Mouse (Mus musculus) gastrocnemius, adult 18-20 months (tissue): ENCODE results near the gene Lyrm1. TPM values are rescaled to one million over a fixed set of nuclear protein-coding genes. Genes with fewer than 3 reads are reported as not detected.

Experiments used
- DNase-seq: peaks from one replicate; pipeline ENCODE4 v3.0.0; 2021; ENCODE audit warnings: low spot score
- long read RNA-seq, 2 experiments: library from polyadenylated mRNA; stranded (forward); transcript quantifications; one replicate each; pipeline ENCODE4 v2.0.0; 2021
- total RNA-seq, 2 experiments: library from RNA; stranded (reverse); gene quantifications; 2 replicates each; pipeline ENCODE4 v1.2.3; 2021

Lyrm1 gene
- 10 to 100 TPM; 11.3 to 12.5 TPM for total RNA-seq
- long read RNA-seq, experiment 1, partial matches to known transcripts = 0 of 5 reads
- long read RNA-seq, experiment 1, other reads (novel, unspliced or antisense) = 0 of 5 reads
- long read RNA-seq, experiment 2, partial matches to known transcripts = 1 of 9 reads
- long read RNA-seq, experiment 2, other reads (novel, unspliced or antisense) = 1 of 9 reads

DNA sequence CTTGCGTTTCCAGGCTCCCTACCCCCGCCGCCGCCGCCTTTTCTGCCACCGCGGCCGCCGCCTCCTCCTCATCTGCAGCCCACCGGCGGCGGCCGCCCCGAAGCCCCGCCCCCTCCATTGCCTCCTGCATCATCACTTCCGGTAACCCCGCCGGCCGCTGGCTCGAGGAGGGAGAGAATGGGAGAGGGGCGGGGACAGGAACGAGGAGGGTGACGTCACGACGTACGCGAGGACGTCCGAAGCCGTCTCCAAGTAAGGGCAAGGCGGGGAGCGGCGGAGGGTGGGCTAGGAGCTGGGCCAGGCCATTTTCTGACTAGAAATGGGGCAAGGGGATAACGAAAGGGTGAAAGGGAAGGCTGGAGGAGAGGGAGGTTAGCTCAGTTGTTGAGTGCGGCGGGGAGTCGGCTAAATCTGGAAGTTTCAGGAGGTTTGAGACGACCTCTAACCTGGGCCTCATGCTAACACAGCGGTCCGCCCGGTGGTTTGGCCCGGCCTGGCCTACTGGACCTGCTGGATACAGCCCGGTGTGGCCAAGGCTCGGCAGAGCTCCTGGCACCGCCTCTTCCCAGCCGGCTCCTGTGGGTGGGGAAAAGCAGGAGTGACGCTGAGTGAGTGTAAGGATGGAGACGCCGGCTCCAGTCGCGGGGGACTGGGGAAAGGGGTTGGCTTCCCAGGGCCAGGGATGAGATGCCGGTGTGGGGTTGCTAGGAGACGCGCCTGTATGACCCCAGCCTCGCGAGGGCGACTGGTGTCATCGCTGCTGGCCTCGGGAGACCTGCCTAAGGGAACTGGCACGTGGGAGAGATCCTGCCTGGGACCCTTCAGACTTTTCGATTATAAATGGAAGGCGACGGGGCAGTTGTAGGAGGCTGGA is at the start of gene Lyrm1, which contains the start of gene Dcun1d3:
TSS of gene Lyrm1 (plus strand) at position 223 of the 874 bp plus-strand sequence.
TSS of gene Dcun1d3 (minus strand) at position 660 of the 874 bp plus-strand sequence.
- peak; percentile 98 for DNase-seq

DNA sequence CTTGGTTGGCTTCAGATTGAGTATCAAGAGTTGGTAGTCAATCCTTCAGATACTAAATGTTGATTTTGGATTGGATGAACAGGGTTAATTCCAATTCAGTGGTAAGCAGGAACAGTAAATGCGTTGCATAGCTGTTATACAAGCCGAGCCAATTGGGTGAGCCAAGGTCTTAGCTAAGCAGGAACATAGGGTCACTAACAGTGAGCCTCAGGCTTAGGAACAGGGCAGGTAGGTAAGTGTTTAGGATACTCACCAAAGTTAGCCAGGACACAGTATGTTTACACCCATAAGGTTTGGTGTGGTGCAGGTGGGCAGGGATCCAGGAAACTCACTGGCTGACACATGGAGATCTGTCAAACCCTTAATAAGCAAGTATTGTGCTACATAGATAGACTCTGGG is 48.3 kb upstream of the Lyrm1 start:
- DNase-seq = no peak

DNA sequence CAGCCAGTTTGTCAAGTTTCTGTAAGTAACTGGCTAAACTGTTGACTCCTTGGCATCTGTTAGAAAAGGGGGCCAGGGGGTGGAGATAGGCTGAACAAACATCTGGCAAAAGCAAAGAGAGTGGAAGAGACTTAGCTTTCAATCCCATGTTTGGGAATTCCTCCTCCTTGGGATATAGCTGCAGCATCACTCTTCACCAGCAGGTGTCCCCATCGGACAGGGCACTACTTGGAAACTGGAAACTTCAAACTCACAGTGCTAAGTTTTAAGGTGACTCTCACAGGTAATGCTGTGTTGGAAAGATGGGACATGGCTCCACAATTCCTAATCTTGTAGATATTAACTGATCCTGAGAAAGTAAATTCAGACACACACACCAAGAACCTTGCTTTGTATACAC is 46.6 kb upstream of the Lyrm1 start:
- DNase-seq = peak; percentile 78

DNA sequence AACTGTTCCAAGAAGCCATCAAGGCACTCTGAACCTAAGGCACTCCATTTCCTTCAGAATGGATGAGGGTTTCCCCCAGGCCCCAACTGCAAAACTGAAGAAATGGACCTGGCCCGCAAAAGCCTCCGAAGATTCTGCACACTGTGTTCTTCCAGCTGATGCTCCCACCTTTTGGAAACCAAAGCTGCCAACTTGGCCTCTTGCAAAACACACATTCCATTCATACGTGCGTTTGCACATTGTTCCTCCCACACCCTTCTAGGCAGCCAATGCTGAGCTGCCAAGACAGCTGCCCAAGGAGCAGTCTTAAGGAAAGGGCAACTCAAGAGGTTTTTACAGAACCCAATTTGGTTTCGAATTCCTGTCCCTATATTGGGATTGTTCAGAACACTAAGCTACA is 44.9 kb upstream of the Lyrm1 start:
- DNase-seq = peak; percentile 79

DNA sequence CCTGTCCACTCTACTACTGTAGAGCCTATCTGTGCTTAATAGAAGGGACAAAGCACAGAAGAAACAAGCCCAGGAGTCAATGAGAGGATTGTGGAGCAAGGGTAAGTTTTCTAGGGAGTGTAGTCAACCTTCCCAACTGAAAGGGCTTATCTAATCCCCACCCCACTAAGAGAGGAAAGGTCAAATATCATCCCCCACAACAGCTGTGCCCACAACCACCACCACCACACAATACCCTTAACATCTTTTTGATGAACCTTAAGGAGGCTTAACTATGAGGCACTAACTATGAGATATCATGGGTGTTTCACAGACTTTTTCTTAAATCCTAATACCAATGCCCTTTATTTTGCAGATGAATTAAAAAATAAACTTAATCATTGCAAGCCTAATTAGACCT is 43.2 kb upstream of the Lyrm1 start:
- DNase-seq = no peak

DNA sequence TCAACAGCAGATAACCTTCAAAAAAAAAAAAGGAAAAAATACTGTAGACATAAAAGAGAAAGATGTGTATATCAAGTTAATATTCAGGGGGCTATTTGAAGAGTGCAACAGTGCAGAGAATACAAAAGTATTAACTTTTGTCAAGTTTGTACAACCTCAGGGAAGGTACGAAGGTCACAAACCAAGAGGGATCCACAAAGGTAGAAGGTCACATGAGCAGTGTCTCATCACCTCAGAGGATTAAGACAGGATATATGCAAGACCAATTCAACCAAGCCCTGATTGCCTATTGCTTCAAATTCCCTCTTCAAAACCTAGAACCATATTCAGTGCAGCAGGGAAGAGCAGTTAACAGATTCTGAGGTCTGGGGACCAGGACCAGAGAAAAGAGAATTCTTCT is 42.5 kb upstream of the Lyrm1 start:
- no peak for DNase-seq

DNA sequence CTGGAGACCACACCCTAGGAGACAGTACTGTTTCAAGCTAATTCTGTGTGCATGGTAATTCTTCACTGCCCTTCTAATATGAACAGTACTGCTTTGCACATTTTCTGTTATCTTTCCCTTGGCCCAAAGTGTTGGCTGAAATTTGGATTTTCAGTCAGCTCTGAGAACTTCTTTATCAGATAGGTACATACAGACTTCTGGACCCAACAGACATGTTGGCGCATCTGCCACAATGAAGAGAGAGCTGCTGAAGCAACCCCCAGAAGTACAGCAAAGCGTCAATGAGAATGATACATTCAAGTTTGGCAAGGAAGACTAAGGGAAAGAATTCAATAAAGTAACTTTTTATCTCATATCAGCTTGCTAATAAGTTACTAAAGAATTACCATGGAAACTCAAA is 41.3 kb upstream of the Lyrm1 start:
- DNase-seq = no peak

DNA sequence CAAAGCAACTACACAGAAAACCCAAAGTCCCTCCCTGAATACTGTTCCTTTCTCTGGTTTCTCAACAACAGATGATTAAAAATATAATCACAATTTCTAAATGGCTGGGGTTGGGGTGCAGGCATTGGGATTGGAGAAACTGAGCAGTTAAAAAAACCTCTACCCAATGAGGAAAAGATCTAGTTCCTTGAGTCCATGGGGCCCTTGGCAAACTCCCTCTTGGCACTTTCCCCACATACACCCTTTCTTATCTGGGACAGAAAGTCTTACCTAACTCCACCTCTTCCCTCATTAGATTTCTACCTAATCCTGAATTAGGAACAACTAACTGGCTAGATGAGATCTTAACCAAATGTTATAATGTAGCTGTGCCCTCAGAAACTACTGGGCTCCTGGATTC is 40.6 kb upstream of the Lyrm1 start:
- no peak for DNase-seq

DNA sequence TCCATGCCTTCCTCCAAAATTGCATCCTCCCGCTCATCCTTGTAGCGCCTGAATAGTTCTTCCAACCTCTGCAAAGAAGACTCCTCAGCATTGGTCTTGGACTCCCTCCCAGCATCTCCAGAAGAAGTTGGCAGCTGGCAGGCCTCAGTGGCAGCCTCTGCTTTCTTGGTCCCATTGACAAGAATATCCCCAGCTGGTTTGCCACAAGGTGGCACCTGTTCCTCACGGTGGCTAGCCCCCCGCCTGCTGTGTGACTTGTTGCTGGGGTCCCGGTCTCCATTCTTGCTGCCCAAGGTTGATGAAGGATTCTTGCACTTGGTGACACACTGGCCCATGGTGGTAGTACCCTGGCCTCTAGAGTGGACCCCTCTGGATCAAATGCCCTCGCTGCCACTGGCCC is 36.2 kb upstream of the Lyrm1 start:
- DNase-seq = peak; percentile 13

DNA sequence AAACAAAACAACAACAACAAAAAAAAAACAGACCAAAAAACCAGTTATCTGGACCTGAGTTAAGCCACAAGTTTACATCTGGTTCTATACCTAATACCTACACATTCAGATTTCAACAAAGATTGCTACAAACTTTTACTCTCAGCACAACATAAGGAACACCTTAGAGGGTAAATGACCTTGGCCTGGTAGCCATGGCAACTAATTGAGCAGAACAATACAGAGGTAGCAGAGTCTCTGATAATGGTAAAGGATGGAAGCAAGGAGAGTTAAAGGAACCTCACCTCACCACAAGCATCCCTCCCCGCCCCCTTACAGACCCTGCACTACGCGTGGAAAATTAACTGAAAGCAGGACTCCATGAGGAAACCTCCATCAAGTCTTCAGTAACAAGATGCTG is 35.5 kb upstream of the Lyrm1 start:
- no peak for DNase-seq

DNA sequence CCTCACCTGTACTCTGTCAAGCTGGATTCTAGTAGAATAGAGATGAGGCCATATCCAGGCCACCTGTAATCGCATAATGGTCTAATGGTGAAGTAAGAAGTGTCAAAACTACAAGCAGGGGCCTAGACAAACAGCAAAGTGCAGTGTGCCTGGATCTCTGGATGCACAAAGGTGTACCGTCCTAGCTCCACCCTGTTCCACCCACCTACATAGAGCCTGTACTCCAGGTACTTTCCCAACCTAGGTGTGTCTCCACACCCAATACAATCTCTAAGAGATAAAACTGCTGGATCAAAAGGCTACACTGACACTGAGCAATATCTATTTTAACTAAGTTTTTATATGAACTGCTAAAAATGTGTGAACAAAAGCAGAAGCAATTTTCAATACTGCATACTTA is 35.1 kb upstream of the Lyrm1 start:
- DNase-seq = no peak

DNA sequence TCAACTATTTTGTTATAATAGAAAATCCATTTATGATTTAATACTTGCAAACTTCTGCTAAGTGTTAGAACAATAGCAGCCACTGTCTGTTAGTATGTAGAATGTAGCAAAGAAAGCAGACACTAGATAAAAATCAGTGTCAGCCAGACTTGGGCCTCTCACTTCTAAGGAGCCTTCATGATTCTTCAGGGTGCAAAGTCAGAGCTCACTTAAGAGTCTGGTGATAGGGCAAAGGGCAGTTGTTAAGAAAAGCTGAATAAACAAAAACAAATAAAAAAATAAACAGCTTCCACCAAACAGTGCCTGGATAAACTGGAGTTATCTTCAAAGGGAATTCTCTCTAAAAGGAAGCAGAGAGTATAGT is 34.7 kb upstream of the Lyrm1 start:
- no peak for DNase-seq

DNA sequence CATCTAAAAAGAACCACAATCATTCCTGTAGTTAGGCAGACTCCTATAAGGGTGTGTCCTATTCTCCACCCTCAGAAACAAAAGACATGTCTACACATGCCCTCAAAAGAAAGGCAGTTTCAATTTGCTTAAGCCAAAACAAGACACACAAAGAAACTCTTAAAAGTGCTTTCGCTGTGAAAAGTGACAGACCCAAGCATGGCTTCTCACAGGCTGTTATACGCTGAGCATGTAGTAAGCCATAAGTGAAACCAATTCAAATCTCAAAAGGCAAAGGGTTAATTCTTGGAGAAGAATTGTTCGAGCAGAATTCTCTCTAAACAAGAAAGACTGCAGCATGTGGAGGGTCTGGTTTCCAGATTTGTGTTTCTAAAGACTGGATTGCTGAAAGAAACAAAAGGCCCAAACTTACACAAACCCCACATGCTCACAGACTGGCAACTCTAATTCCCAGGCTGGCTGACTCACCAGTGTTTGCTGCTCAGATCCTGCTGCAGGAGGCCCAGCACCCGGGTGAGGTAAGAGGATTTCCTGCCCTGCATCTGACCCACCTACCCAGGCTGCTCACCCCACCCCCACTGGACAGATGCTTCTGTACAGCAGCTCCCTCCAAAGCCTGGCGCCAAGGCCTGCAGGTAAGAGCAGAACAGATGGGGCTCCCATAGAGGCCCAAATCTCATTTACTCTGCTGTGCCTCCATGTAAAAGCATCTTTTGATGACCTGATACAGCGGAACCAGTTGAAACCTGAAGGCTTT is 34.1 kb upstream of the Lyrm1 start:
- DNase-seq = peak; percentile 30

DNA sequence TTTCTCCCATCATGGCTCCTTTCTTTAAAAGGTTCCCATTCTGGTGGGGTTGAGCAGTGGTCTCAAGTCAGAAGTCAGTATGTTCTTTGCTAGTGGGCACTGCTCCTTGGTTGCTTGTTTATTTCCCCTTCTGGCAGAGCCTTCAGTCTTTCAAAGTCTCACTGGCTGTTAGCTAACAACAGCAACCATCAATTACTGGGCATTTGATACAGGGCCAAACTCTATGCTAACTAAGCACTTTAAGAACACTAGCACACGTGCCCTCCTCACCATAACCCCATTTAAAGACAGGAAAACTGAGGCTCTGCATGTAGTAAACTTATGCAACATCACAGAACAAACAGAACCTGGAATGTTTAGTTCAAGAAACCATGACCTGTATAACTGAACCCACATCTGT is 33.5 kb upstream of the Lyrm1 start:
- DNase-seq = no peak

DNA sequence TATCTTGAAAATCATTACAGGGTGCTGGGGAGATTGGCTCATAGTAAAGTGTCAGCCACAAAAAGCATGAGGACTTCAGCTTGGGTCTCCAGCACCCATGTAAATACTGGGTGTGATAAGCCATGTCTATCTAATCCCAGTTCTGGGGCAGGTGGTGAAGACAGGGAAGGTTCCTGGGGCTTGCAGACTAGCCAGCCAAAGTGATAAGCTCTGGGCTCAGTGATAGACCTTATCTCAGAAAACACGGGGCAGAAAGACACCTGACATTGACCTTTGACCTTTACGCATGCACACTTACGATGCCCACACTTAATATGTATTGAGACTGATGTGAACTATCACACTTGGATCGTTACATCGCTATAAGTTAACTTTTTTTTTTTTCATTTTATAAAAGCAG is 31.2 kb upstream of the Lyrm1 start:
- DNase-seq = no peak

DNA sequence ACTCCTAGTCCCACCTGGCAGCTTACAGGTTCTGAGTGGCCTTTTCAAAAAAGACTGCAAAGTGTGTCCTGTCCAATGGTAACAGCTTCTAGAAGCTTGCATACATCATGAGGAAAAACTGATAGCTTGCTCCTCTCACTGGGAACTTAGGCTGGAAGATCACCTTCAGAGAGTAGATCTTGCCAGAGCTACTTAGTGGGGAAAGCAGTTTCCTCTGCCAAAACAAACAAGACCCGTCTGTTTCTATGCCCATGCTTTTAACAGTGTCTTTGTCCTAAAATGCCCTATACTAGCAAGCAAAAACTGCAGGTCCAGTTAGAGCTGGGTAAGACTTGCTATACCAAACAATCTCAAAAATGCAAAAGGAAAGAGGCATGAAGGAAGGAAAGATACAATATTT is 29.5 kb upstream of the Lyrm1 start:
- DNase-seq = no peak

DNA sequence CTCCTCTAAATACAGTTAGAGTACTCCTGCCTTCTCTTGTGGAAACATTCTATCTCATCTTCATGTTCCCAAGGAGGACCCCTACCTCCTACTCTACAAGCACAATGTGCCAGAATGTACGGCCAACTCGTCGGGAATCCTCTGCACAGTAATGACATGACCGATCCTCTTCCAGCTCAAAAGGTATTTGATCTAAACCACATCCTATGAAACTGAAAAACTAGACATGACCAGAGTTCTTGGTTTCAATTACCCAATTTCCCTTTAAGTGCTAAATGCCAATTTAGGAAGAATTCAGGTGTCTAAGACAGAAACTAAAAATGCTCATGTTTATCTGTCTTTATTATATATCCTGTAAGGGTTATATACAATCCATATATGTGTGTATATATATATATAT is 23.5 kb upstream of the Lyrm1 start:
- no peak for DNase-seq

DNA sequence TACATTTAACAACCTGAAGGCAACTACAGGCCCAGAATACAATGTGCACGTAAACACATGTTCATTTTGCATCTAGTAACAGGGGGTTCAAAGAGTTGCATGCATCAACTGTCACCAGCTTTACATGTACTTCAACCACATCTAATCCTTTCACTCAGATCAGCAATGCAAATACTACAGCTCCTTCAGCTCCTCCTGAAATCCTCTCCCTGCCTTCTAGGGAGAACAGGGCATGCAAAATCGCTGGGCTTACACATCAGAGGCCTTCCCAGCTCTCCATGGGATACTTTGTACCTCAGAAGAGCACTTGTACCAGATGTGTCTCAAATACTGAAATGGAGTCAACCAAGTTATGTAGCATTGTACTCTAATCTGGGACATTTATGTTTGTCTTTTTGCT is 22.6 kb upstream of the Lyrm1 start:
- DNase-seq = no peak

DNA sequence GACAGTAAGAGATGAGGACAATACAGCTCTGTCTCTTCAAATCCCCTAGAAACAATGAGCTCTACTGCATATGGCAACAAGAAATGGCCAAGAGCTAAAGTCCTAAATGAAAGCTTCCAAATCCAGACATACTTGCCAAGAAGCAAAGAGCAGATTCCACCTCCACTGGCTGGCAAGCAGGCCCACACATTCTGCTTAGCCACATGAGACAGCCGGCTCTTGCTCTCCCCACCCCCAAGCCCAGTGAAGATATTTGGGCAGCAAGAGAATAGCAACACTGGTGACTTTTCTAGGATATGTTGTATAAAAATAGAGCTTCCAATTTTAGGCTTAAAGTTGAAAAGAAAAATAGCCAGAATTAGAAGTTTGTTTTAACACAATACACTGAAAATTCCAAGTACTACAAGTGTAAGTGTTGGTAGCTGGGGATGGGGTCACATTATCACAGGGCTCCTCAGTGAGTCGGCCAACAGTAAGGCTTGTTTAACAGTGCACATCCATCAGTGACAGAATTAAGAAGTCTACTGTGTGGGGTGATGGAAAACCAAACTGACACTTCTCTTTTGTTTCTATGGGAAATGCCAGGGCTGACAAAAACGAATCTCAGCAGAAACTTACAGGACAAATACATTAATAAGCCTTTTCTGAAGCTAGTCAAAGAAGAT is 19.8 kb upstream of the Lyrm1 start:
- DNase-seq = peak; percentile 31

DNA sequence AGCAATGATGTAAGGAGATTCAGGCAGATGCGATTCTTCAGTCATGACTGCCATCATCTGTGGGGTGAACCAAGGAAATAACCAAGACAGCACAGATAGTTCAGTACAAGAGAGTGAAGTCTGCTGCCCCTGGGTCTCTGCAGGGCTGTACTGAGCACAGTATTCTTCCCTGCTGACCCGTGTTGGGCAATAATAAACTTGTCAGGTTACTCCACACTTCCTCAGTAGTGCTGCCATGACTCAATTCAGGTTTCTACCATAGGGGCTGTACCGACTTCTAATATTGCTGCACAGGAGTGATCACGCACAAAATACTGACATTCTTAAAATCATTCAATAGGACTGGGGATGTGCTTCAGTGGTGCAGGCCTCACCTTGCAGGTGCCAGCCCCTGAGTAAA is 16.5 kb upstream of the Lyrm1 start:
- DNase-seq = no peak

DNA sequence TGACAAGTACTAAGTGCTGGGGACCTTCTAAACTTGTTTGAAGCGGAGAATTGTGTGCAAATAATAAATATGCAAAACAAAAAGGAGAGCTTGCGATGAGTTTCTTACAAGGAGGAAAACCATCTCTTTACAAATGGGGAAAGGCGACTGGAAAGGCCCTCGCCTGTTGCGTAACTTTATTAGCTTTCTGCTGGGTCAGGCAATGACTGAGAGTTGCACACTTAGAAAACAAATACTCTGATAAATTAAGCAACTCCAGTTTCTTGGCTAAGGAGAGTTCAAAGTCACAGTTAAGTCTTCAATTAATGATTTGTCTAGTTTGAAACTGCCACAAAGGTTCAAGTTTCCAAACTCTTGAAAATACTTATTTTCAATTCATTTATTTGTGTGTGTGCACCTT is 15.3 kb upstream of the Lyrm1 start:
- peak; percentile 52 for DNase-seq

DNA sequence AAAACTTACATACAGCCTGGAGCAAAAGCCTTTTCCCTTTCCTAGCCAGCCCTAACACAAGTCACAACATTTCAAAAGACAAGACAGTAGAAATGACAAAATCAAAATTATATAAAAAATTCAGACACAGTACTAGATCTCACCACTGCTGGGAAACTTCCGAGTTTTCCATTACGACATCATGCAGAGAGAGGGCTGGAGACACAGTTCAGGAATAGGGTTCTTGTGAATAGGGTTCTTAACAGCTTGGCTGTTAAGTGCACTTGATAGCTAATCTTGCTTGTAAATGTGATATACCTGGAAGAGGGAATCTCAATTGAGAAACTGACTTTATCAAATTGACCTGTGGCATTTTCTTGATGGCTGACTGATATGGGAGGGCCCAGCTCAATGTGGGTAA is 14.4 kb upstream of the Lyrm1 start:
- DNase-seq = no peak
